Mouse (Mus musculus) brain, embryonic 18.5 days (tissue): ENCODE results near the gene Dock2.
"Not testable (repeated sequence)": the region's sequence is repeated elsewhere in the genome, so short reads cannot be mapped to it uniquely, and the experiment has no call there.

ENCODE experiments used
- DNase-seq: peaks from one replicate; pipeline ENCODE4 v3.0.0-alpha.2; 2012; ENCODE audit warnings: low read depth, low spot score

The Dock2 gene

GRCm38 (mm10) chr11:34291304-34291703 lies 492.4 kb downstream of the Dock2 start:
- no peak for DNase-seq

- no peak for DNase-seq
Observed at GRCm38 (mm10) chr11:34290708-34291107, 493.0 kb downstream of the Dock2 start.

GRCm38 (mm10) chr11:34290265-34290664 lies 493.4 kb downstream of the Dock2 start:
- no peak for DNase-seq

GRCm38 (mm10) chr11:34284124-34284808 lies 499.4 kb downstream of the Dock2 start:
- no peak for DNase-seq

GRCm38 (mm10) chr11:34277047-34277445 lies 506.6 kb downstream of the Dock2 start:
- DNase-seq: no peak

- peak; percentile 42 for DNase-seq
Observed at GRCm38 (mm10) chr11:34276363-34277046, 507.2 kb downstream of the Dock2 start.

- no peak for DNase-seq
Observed at GRCm38 (mm10) chr11:34275941-34276340, 507.8 kb downstream of the Dock2 start.

GRCm38 (mm10) chr11:34272016-34272415 lies 511.7 kb downstream of the Dock2 start:
- no peak for DNase-seq

- DNase-seq: no peak
Observed at GRCm38 (mm10) chr11:34264099-34264498, 519.6 kb downstream of the Dock2 start.

- DNase-seq: no peak
Observed at GRCm38 (mm10) chr11:34258849-34259469, 524.7 kb downstream of the Dock2 start.

- no peak for DNase-seq
Observed at GRCm38 (mm10) chr11:34257548-34258189, 526.0 kb downstream of the Dock2 start.

- no peak for DNase-seq
Observed at GRCm38 (mm10) chr11:34242979-34243378, 540.7 kb downstream of the Dock2 start.

- no peak for DNase-seq
Observed at GRCm38 (mm10) chr11:34240252-34240651, 543.4 kb downstream of the Dock2 start.

GRCm38 (mm10) chr11:34239691-34240090 lies 544.0 kb downstream of the Dock2 start:
- no peak for DNase-seq

- no peak for DNase-seq
Observed at GRCm38 (mm10) chr11:34236885-34237284, 546.8 kb downstream of the Dock2 start.

- DNase-seq: no peak
Observed at GRCm38 (mm10) chr11:34236091-34236759, 547.5 kb downstream of the Dock2 start.

- DNase-seq: peak; percentile 18
Observed at GRCm38 (mm10) chr11:34228758-34229364, 554.8 kb downstream of the Dock2 start.

- no peak for DNase-seq
Observed at GRCm38 (mm10) chr11:34227180-34227579, 556.5 kb downstream of the Dock2 start.

GRCm38 (mm10) chr11:34220596-34220995 lies 563.1 kb downstream of the Dock2 start:
- DNase-seq: not testable (repeated sequence)

GRCm38 (mm10) chr11:34212853-34213252 lies 570.8 kb downstream of the Dock2 start:
- DNase-seq: peak; percentile 14

- DNase-seq: no peak
Observed at GRCm38 (mm10) chr11:34207989-34208388, 575.7 kb downstream of the Dock2 start, which contains the start of gene Foxi1. Foxi1 (minus strand) TSS chr11:34208089.
